Mouse (Mus musculus): ENCODE results near the gene Mtch1. TPM values are rescaled to one million over a fixed set of nuclear protein-coding genes. Genes with fewer than 3 reads are reported as not detected.
"Not testable (repeated sequence)": the region's sequence is repeated elsewhere in the genome, so short reads cannot be mapped to it uniquely, and the experiment has no call there.

Gene Mtch1
- 463 and 470 TPM in 2 replicates for polyA plus RNA-seq (2015; fragmentation: Nextera tagmentation; extraction: Ambion mirVana)

- Histone ChIP-seq H3K27me3 (ENCODE audit: control insufficient read depth, insufficient read depth, low read depth, low read length) (no peaks in the 10 kb centered on the region), H3K9ac (ENCODE audit: low read depth, low read length) (peak within 1 kb of the TSS; percentile 84), H3K4me2 (ENCODE audit: low read length) (peak within 1 kb of the TSS; percentile 56), H3K36me3 (ENCODE audit: control insufficient read depth, insufficient read depth, low read length) (no peaks in the 10 kb centered on the region), H3K27ac (ENCODE audit: low read length) (peak within 1 kb of the TSS; percentile 93), H3K9me3 (replicated peaks; ENCODE audit: control insufficient read depth, low read length, poor library complexity, severe bottlenecking) (no peaks in the 10 kb centered on the region), H3K4me1 (ENCODE audit: control insufficient read depth, insufficient read depth, low read length) (peaks cover 12% of the 10 kb centered on the region), H3K4me3 (ENCODE audit: low read depth, low read length) (peak within 1 kb of the TSS; percentile 74)
- WGBS, result 1% methylated on average over 26 of the region's 53 CpGs
- ATAC-seq, result peak; percentile 87
Observed at GRCm38 (mm10) chr17:29347645-29348256, at the start of gene Mtch1. TSS of gene Mtch1 (minus strand) at chr17:29347934.

GRCm38 (mm10) chr17:29396821-29397242 is 49.1 kb upstream of the Mtch1 start:
- 18% methylated on average over 6 of the region's 6 CpGs for WGBS
- no peak overlapping the region for H3K4me3 ChIP-seq (ENCODE audit: low read depth, low read length)
- H3K27ac ChIP-seq (ENCODE audit: low read length), result no peak overlapping the region
- H3K4me2 ChIP-seq (ENCODE audit: low read length), result no peak overlapping the region
- H3K27me3 ChIP-seq (ENCODE audit: control insufficient read depth, insufficient read depth, low read depth, low read length), result no peaks in the 10 kb centered on the region
- no peak overlapping the region for H3K9ac ChIP-seq (ENCODE audit: low read depth, low read length)
- peaks cover 15% of the 10 kb centered on the region; the same call in 1 of the 2 replicates for H3K4me1 ChIP-seq (ENCODE audit: control insufficient read depth, insufficient read depth, low read length)
- ATAC-seq, result peak; percentile 70
- no peaks in the 10 kb centered on the region for H3K36me3 ChIP-seq (ENCODE audit: control insufficient read depth, insufficient read depth, low read length)
- no peaks in the 10 kb centered on the region for H3K9me3 ChIP-seq (replicated peaks; ENCODE audit: control insufficient read depth, low read length, poor library complexity, severe bottlenecking)

GRCm38 (mm10) chr17:29396056-29396799 is 48.5 kb upstream of the Mtch1 start:
- Histone ChIP-seq H3K27me3 (ENCODE audit: control insufficient read depth, insufficient read depth, low read depth, low read length) (no peaks in the 10 kb centered on the region), H3K36me3 (ENCODE audit: control insufficient read depth, insufficient read depth, low read length) (no peaks in the 10 kb centered on the region), H3K4me2 (ENCODE audit: low read length) (no peak overlapping the region), H3K9me3 (replicated peaks; ENCODE audit: control insufficient read depth, low read length, poor library complexity, severe bottlenecking) (no peaks in the 10 kb centered on the region), H3K4me1 (ENCODE audit: control insufficient read depth, insufficient read depth, low read length) (peaks cover 15% of the 10 kb centered on the region; the same call in 1 of the 2 replicates), H3K9ac (ENCODE audit: low read depth, low read length) (no peak overlapping the region), H3K4me3 (ENCODE audit: low read depth, low read length) (no peak overlapping the region), H3K27ac (ENCODE audit: low read length) (no peak overlapping the region)
- 53% methylated on average over 6 of the region's 6 CpGs for WGBS
- ATAC-seq, result no peak

GRCm38 (mm10) chr17:29395381-29395780 is 47.6 kb upstream of the Mtch1 start:
- Histone ChIP-seq H3K4me1 (ENCODE audit: control insufficient read depth, insufficient read depth, low read length) (peaks cover 15% of the 10 kb centered on the region; the same call in 1 of the 2 replicates), H3K36me3 (ENCODE audit: control insufficient read depth, insufficient read depth, low read length) (no peaks in the 10 kb centered on the region), H3K9me3 (replicated peaks; ENCODE audit: control insufficient read depth, low read length, poor library complexity, severe bottlenecking) (no peaks in the 10 kb centered on the region), H3K27ac (ENCODE audit: low read length) (no peak overlapping the region), H3K9ac (ENCODE audit: low read depth, low read length) (no peak overlapping the region), H3K27me3 (ENCODE audit: control insufficient read depth, insufficient read depth, low read depth, low read length) (no peaks in the 10 kb centered on the region), H3K4me3 (ENCODE audit: low read depth, low read length) (no peak overlapping the region), H3K4me2 (ENCODE audit: low read length) (no peak overlapping the region)
- ATAC-seq, result no peak
- 71% methylated on average over 7 of the region's 7 CpGs for WGBS

GRCm38 (mm10) chr17:29394761-29395160 is 47.0 kb upstream of the Mtch1 start:
- not testable (repeated sequence) for ATAC-seq; H3K27me3 ChIP-seq (ENCODE audit: control insufficient read depth, insufficient read depth, low read depth, low read length); H3K36me3 ChIP-seq (ENCODE audit: control insufficient read depth, insufficient read depth, low read length); H3K4me3 ChIP-seq (ENCODE audit: low read depth, low read length); H3K4me2 ChIP-seq (ENCODE audit: low read length); H3K9me3 ChIP-seq (replicated peaks; ENCODE audit: control insufficient read depth, low read length, poor library complexity, severe bottlenecking); H3K9ac ChIP-seq (ENCODE audit: low read depth, low read length); H3K27ac ChIP-seq (ENCODE audit: low read length)
- H3K4me1 ChIP-seq (ENCODE audit: control insufficient read depth, insufficient read depth, low read length), result peaks cover 15% of the 10 kb centered on the region; the same call in 1 of the 2 replicates
- 69% methylated on average over 2 of the region's 2 CpGs for WGBS

- Histone ChIP-seq H3K4me1 (ENCODE audit: control insufficient read depth, insufficient read depth, low read length) (peaks cover 15% of the 10 kb centered on the region; the same call in 1 of the 2 replicates), H3K27me3 (ENCODE audit: control insufficient read depth, insufficient read depth, low read depth, low read length) (no peaks in the 10 kb centered on the region), H3K36me3 (ENCODE audit: control insufficient read depth, insufficient read depth, low read length) (no peaks in the 10 kb centered on the region), H3K9ac (ENCODE audit: low read depth, low read length) (no peak overlapping the region), H3K27ac (ENCODE audit: low read length) (no peak overlapping the region), H3K4me3 (ENCODE audit: low read depth, low read length) (no peak overlapping the region), H3K9me3 (replicated peaks; ENCODE audit: control insufficient read depth, low read length, poor library complexity, severe bottlenecking) (no peaks in the 10 kb centered on the region), H3K4me2 (ENCODE audit: low read length) (no peak overlapping the region)
- 69% methylated on average over 9 of the region's 9 CpGs for WGBS
- no peak for ATAC-seq
Observed at GRCm38 (mm10) chr17:29394106-29394760, 46.5 kb upstream of the Mtch1 start.

DNA sequence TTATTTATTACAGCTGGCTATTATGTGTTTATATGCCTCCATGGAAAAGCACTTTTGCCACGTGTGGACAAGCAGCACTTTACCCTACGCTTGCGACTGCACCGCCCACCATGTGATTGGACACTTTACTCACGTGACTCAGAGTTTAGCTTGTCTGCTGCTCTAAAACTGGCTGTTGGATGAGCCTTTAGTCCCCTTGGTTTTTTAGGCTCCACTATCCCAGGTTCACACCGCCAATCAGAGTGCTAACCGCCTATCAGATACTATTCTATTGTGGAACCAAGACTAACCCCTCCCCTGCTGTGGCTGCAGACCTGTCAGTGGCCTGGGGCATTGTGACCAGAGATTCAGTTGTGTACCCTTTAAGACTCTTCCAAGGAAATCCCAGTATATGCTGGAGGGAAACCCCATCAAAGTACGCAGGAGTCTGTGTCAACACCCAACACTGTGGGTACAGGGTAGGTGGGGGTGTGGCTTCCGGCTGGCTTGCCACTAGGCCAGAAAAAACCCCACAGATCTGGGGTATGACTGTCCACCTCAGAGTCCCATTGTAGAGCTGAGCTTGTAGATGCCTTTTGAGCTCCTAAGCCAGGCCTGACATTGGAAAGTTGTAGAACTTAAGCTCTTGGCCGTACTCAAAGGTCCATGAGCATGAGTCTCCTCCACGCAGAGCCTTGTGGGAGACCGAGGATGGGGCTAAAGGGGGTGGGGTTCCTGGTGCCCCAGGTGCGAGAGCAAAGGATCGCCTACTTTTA is 45.8 kb upstream of the Mtch1 start:
- H3K4me1 ChIP-seq (ENCODE audit: control insufficient read depth, insufficient read depth, low read length), result peaks cover 11% of the 10 kb centered on the region; the same call in 1 of the 2 replicates
- no peak for ATAC-seq
- H3K4me3 ChIP-seq (ENCODE audit: low read depth, low read length), result no peak overlapping the region
- no peaks in the 10 kb centered on the region for H3K27me3 ChIP-seq (ENCODE audit: control insufficient read depth, insufficient read depth, low read depth, low read length)
- H3K4me2 ChIP-seq (ENCODE audit: low read length), result no peak overlapping the region
- no peak overlapping the region for H3K27ac ChIP-seq (ENCODE audit: low read length)
- no peaks in the 10 kb centered on the region for H3K36me3 ChIP-seq (ENCODE audit: control insufficient read depth, insufficient read depth, low read length)
- no peak overlapping the region for H3K9ac ChIP-seq (ENCODE audit: low read depth, low read length)
- no peaks in the 10 kb centered on the region for H3K9me3 ChIP-seq (replicated peaks; ENCODE audit: control insufficient read depth, low read length, poor library complexity, severe bottlenecking)
- WGBS, result 66% methylated on average over 14 of the region's 14 CpGs

DNA sequence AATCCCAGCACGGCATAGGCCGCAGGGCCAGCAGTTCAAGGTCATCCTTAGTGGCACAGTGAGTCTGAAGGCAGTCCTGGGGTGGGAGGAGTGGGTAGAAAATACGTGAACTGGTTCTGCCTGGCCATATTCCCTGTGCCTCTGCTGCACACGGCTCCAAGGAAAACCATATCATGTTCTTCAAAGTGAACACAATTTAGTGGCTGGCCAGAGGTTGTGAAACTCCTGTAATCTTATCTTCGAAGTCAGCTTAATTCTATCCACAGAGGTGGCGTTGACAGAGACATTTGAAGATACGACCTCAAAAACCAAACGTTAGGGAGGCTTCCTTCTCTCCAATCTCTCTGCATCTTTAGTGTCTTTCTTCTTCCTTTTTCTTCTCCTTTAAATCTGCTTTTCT is 43.5 kb upstream of the Mtch1 start:
- Histone ChIP-seq H3K9ac (ENCODE audit: low read depth, low read length) (no peak overlapping the region), H3K27ac (ENCODE audit: low read length) (no peak overlapping the region), H3K4me2 (ENCODE audit: low read length) (no peak overlapping the region), H3K27me3 (ENCODE audit: control insufficient read depth, insufficient read depth, low read depth, low read length) (no peaks in the 10 kb centered on the region), H3K4me3 (ENCODE audit: low read depth, low read length) (no peak overlapping the region), H3K4me1 (ENCODE audit: control insufficient read depth, insufficient read depth, low read length) (no peaks in the 10 kb centered on the region), H3K36me3 (ENCODE audit: control insufficient read depth, insufficient read depth, low read length) (no peaks in the 10 kb centered on the region), H3K9me3 (replicated peaks; ENCODE audit: control insufficient read depth, low read length, poor library complexity, severe bottlenecking) (no peaks in the 10 kb centered on the region)
- 88% methylated on average over 8 of the region's 8 CpGs for WGBS
- ATAC-seq, result no peak
